In the genomic region with DNA sequence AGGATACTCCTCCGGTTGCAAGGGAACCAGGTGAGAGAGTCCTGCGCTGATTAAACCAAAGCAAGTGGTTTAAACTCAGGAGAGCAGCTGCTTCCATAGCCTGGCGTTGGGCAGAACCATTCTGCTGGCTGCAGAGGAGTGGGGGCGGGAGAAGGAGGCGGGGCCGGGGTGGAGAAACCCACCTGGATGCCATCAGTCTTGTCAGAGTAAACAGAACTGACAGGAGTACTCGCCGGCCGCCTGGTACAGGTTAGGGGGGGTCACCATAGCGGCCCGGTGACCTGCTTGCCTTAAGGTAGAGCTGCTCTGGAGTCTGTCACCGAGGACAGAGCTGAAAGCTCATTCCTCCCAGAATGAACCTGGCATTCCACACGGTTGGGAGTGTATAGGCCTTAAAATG, we compare ENCODE assay signal across 14 mouse cellular contexts. TPM values are rescaled to one million over a fixed set of nuclear protein-coding genes. Genes with fewer than 3 reads are reported as not detected.
A peak's percentile ranks its signal among the peaks of the same experiment; 100 is the strongest.
DNase-seq lines count a peak whose midpoint lies in the region; ATAC-seq lines count a peak whose summit lies in the region.
"Had no signal": no experiment of that assay in that cellular context is flagged by ENCODE, and none has a peak within 500 bp of the region (broad histone marks: within the 10 kb centered on the region; RNA-seq: fewer than 3 reads in every experiment).

No protein-coding gene starts in this region.

- 0 out of 2 replicates have a peak overlapping the region, but pooled peaks have one; percentile 10 for H3K4me2 ChIP-seq in kidney, embryonic 14.5 days (replicated peaks; ENCODE audit: low read depth, low read length)
- no peak overlapping the region for H3K4me2 ChIP-seq in embryonic facial prominence, embryonic 11.5 days (ENCODE audit: low read depth, low read length)
- H3K4me2 ChIP-seq: embryonic facial prominence, embryonic 13.5 days; forebrain, embryonic 13.5 days had no signal

- DNase-seq in kidney, postnatal 36 days: no peak
- peak; percentile 72 for DNase-seq in embryo, embryonic 10.5 days (ENCODE audit: low spot score)
- DNase-seq in embryonic facial prominence, embryonic 11.5 days (ENCODE audit: low spot score): peak; percentile 70
- DNase-seq in mesoderm, embryonic 11.5 days (ENCODE audit: low read depth, low spot score): peak; percentile 73
- no peak for DNase-seq in natural killer cell, adult 2 months (ENCODE audit: low spot score in 2 of 2)
- DNase-seq: cerebellum, adult 11-12 months; gastrocnemius, adult 2 months; lung, adult 2 months had no signal

- WGBS in kidney, embryonic 14.5 days: 2% methylated on average over 13 of the region's 13 CpGs
- WGBS in embryonic facial prominence, embryonic 11.5 days: 6% methylated on average over 13 of the region's 13 CpGs

- no peaks in the 10 kb centered on the region for H3K9me3 ChIP-seq in kidney, embryonic 14.5 days (ENCODE audit: control insufficient read depth, low read length)
- H3K9me3 ChIP-seq in embryonic facial prominence, embryonic 11.5 days (replicated peaks; ENCODE audit: control insufficient read depth, low read length): no peaks in the 10 kb centered on the region
- H3K9me3 ChIP-seq: embryonic facial prominence, embryonic 13.5 days; forebrain, embryonic 13.5 days; megakaryocyte, embryonic 14.5 days had no signal

- no peak overlapping the region for H3K4me3 ChIP-seq in kidney, embryonic 14.5 days (ENCODE audit: low read length)
- H3K4me3 ChIP-seq in embryonic facial prominence, embryonic 11.5 days (ENCODE audit: low read depth, low read length): no peak overlapping the region
- H3K4me3 ChIP-seq: embryonic facial prominence, embryonic 13.5 days; forebrain, embryonic 13.5 days; gastrocnemius, adult 2 months; megakaryocyte, embryonic 14.5 days had no signal

- peak; percentile 79 for ATAC-seq in kidney, embryonic 14.5 days (ENCODE audit: low FRiP score, low TSS enrichment)
- ATAC-seq in embryonic facial prominence, embryonic 11.5 days (replicated peaks; ENCODE audit: insufficient number of reproducible peaks, low FRiP score, low TSS enrichment, low read depth): peak; percentile 82; the same call in 1 of the 2 replicates
- ATAC-seq in granulocyte monocyte progenitor cell, adult 5-6 weeks (replicated peaks; ENCODE audit: poor library complexity, severe bottlenecking): no peak
- ATAC-seq: forebrain, embryonic 13.5 days had no signal

- no peak overlapping the region for H3K27ac ChIP-seq in kidney, embryonic 14.5 days (ENCODE audit: low read depth, low read length)
- H3K27ac ChIP-seq in embryonic facial prominence, embryonic 11.5 days (replicated peaks; ENCODE audit: low read depth, low read length): peak overlapping the region; percentile 28; the same call in 1 of the 2 replicates
- H3K27ac ChIP-seq: embryonic facial prominence, embryonic 13.5 days; forebrain, embryonic 13.5 days; gastrocnemius, adult 2 months had no signal

- H3K36me3 ChIP-seq in kidney, embryonic 14.5 days (ENCODE audit: control insufficient read depth, insufficient read depth, low read length): no peaks in the 10 kb centered on the region
- H3K36me3 ChIP-seq in embryonic facial prominence, embryonic 11.5 days (replicated peaks; ENCODE audit: control insufficient read depth, insufficient read depth, low read depth, low read length): no peaks in the 10 kb centered on the region
- H3K36me3 ChIP-seq: embryonic facial prominence, embryonic 13.5 days had no signal

- no peak overlapping the region for H3K9ac ChIP-seq in kidney, embryonic 14.5 days (ENCODE audit: low read depth, low read length)
- no peak overlapping the region for H3K9ac ChIP-seq in embryonic facial prominence, embryonic 11.5 days (replicated peaks; ENCODE audit: low read length)
- H3K9ac ChIP-seq: embryonic facial prominence, embryonic 13.5 days; forebrain, embryonic 13.5 days had no signal

- no peaks in the 10 kb centered on the region; the same call in 1 of the 2 replicates for H3K27me3 ChIP-seq in kidney, embryonic 14.5 days (ENCODE audit: control insufficient read depth, insufficient read depth, low read length)
- no peaks in the 10 kb centered on the region for H3K27me3 ChIP-seq in embryonic facial prominence, embryonic 11.5 days (ENCODE audit: control insufficient read depth, insufficient read depth, low read length)

- peaks cover 11% of the 10 kb centered on the region; the same call in 1 of the 2 replicates for H3K4me1 ChIP-seq in kidney, embryonic 14.5 days (ENCODE audit: control insufficient read depth, insufficient read depth, low read length)
- H3K4me1 ChIP-seq in embryonic facial prominence, embryonic 11.5 days (ENCODE audit: control insufficient read depth, insufficient read depth, low read length): 0 out of 2 replicates have a peak, but pooled peaks cover 5% of the 10 kb centered on the region
- H3K4me1 ChIP-seq: megakaryocyte, embryonic 14.5 days had no signal

RNA-seq across cellular contexts. Expression of a gene that starts 20.4 kb away (rescaled TPM):
- 0.08 and 0.13 TPM in 2 replicates for polyA plus RNA-seq in kidney, embryonic 14.5 days (2014; fragmentation: Nextera tagmentation; extraction: Ambion mirVana)
- 4.3 and 7.0 TPM in 2 replicates for polyA plus RNA-seq in embryonic facial prominence, embryonic 11.5 days (2014; fragmentation: Nextera tagmentation; extraction: Ambion mirVana)
- total RNA-seq in granulocyte monocyte progenitor cell, adult 5-6 weeks (2014; fragmentation: Nextera tagmentation): not detected in 2 replicates
- total RNA-seq in granulocyte monocyte progenitor cell, adult 5-6 weeks (2017): not detected in 2 replicates
- total RNA-seq: gastrocnemius, adult 2 months; left cerebral cortex, postnatal 10 days had no signal
- polyA plus RNA-seq: forebrain, embryonic 13.5 days had no signal

Comparison
In these comparisons a context has a peak if more than half of its experiments do, and no peak if none do; other contexts are left out.
1. DNase-seq: peak in embryo, embryonic 10.5 days (single experiment), embryonic facial prominence, embryonic 11.5 days (single experiment) and mesoderm, embryonic 11.5 days (single experiment); none in kidney, postnatal 36 days (0 of 2) and natural killer cell, adult 2 months (0 of 2).